ENCODE assay signal across 10 mouse cellular contexts in the genomic region with DNA sequence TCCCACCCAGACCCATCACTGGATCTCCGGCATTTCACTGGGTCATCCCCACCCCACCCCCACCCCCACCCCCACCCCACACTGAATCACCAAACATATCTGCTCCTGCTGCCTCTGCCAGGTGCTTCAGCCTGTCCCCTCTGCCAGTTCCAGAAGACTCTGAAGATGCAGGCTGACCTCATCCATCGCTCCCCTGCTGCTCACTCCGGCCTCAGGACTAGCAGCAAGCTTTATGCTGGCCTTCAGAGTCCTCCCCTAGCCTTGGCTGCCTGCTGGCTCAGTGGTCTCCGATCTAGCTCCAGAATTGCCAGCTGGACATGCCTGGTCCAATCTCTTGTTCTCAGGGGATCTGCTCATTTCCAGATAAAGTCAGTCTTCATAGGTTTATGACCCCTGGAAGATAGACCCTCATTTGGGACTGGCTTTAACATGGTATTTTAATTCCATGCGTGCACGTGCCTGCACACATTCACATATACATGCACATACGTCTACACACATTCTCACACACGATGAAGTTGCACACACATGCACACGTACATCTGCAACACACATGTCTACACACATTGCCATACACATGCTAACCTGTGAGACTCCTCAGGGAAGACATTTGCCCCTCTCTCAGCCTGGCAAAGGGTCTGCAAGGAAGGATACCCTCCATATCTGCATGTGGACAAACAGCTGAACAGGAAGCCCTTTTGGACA. TPM values are rescaled to one million over a fixed set of nuclear protein-coding genes. Genes with fewer than 3 reads are reported as not detected.
DNase-seq lines count a peak whose midpoint lies in the region; ATAC-seq lines count a peak whose summit lies in the region.
"Had no signal": no experiment of that assay in that cellular context is flagged by ENCODE, and none has a peak within 500 bp of the region (broad histone marks: within the 10 kb centered on the region; RNA-seq: fewer than 3 reads in every experiment).

No protein-coding gene starts in this region.

- ATAC-seq in hindbrain, embryonic 15.5 days (ENCODE audit: low FRiP score, low read depth): no peak; the same call in 1 of the 2 replicates
- no peak for ATAC-seq in midbrain, embryonic 14.5 days (ENCODE audit: low FRiP score, low TSS enrichment)
- no peak for ATAC-seq in activated CD4-positive, CD25-positive, alpha-beta regulatory T cell, adult 4 months
- ATAC-seq: inflammation-experienced regulatory T-cells, adult 6 months had no signal

- no peaks in the 10 kb centered on the region for H3K9me3 ChIP-seq in embryonic facial prominence, embryonic 10.5 days
- H3K9me3 ChIP-seq in hindbrain, embryonic 15.5 days: no peaks in the 10 kb centered on the region
- H3K9me3 ChIP-seq in midbrain, embryonic 14.5 days (ENCODE audit: control insufficient read depth, low read length): no peaks in the 10 kb centered on the region

- peaks cover 51% of the 10 kb centered on the region for H3K27me3 ChIP-seq in embryonic facial prominence, embryonic 10.5 days (replicated peaks; ENCODE audit: low read depth, poor library complexity, severe bottlenecking)
- H3K27me3 ChIP-seq in hindbrain, embryonic 15.5 days: no peaks in the 10 kb centered on the region
- no peaks in the 10 kb centered on the region for H3K27me3 ChIP-seq in midbrain, embryonic 14.5 days (ENCODE audit: control insufficient read depth, insufficient read depth, low read length)

- H3K27ac ChIP-seq in embryonic facial prominence, embryonic 10.5 days (replicated peaks): peak overlapping the region; percentile 86
- peak overlapping the region; percentile 85 for H3K27ac ChIP-seq in hindbrain, embryonic 15.5 days (replicated peaks)
- peak overlapping the region; percentile 97 for H3K27ac ChIP-seq in midbrain, embryonic 14.5 days (replicated peaks; ENCODE audit: low read depth, low read length)

- 44% methylated on average over 9 of the region's 9 CpGs for WGBS in embryonic facial prominence, embryonic 10.5 days
- WGBS in hindbrain, embryonic 15.5 days: 38% methylated on average over 9 of the region's 9 CpGs
- 37% methylated on average over 9 of the region's 9 CpGs for WGBS in midbrain, embryonic 14.5 days

- H3K9ac ChIP-seq in hindbrain, embryonic 15.5 days: no peak overlapping the region
- peak overlapping the region; percentile 63 for H3K9ac ChIP-seq in midbrain, embryonic 14.5 days (replicated peaks; ENCODE audit: low read length)

- peaks cover 50% of the 10 kb centered on the region for H3K4me1 ChIP-seq in embryonic facial prominence, embryonic 10.5 days
- peaks cover 33% of the 10 kb centered on the region for H3K4me1 ChIP-seq in hindbrain, embryonic 15.5 days (replicated peaks)
- peaks cover 32% of the 10 kb centered on the region for H3K4me1 ChIP-seq in midbrain, embryonic 14.5 days (ENCODE audit: control insufficient read depth, insufficient read depth, low read length)

- no peaks in the 10 kb centered on the region for H3K36me3 ChIP-seq in embryonic facial prominence, embryonic 10.5 days (replicated peaks)
- H3K36me3 ChIP-seq in hindbrain, embryonic 15.5 days: no peaks in the 10 kb centered on the region
- no peaks in the 10 kb centered on the region for H3K36me3 ChIP-seq in midbrain, embryonic 14.5 days (ENCODE audit: control insufficient read depth, insufficient read depth, low read length)

- DNase-seq in brain, adult 2 months (ENCODE audit: low read depth, low spot score): peak; percentile 39
- DNase-seq in embryonic facial prominence, embryonic 10.5 days (ENCODE audit: low spot score): no peak
- peak; percentile 50 for DNase-seq in midbrain, embryonic 14.5 days
- DNase-seq in left cerebral cortex, adult 9 months (ENCODE audit: low spot score in 2 of 2): no peak
- no peak for DNase-seq in lung, postnatal 25 days (ENCODE audit: low spot score)
- DNase-seq: heart, adult 18-20 months; lung, adult 18-20 months had no signal

- peak overlapping the region; percentile 34 for H3K4me3 ChIP-seq in embryonic facial prominence, embryonic 10.5 days
- no peak overlapping the region for H3K4me3 ChIP-seq in hindbrain, embryonic 15.5 days
- H3K4me3 ChIP-seq in midbrain, embryonic 14.5 days (replicated peaks; ENCODE audit: low read depth, low read length): no peak overlapping the region

- H3K4me2 ChIP-seq in hindbrain, embryonic 15.5 days: peak overlapping the region; percentile 41
- H3K4me2 ChIP-seq in midbrain, embryonic 14.5 days (ENCODE audit: low read length): peak overlapping the region; percentile 54

RNA-seq across cellular contexts. Expression of a gene that starts 14.3 kb away (rescaled TPM):
- 0.35 and 0.69 TPM in 2 replicates for polyA plus RNA-seq in embryonic facial prominence, embryonic 10.5 days (2016; fragmentation: Nextera tagmentation; extraction: Ambion mirVana)
- 1.4 and 1.5 TPM in 2 replicates for polyA plus RNA-seq in hindbrain, embryonic 15.5 days (2015; fragmentation: Nextera tagmentation; extraction: Ambion mirVana)
- polyA plus RNA-seq in midbrain, embryonic 14.5 days (2014; fragmentation: Nextera tagmentation; extraction: Ambion mirVana): 0.93 and 1.2 TPM in 2 replicates
- polyA plus RNA-seq in activated CD4-positive, CD25-positive, alpha-beta regulatory T cell, adult 4 months (2017; shearing (Covaris generic)): not detected

RNA-seq across cellular contexts. Expression of a gene that starts 17.6 kb away (rescaled TPM):
- 0.20 and 0.80 TPM in 2 replicates for polyA plus RNA-seq in embryonic facial prominence, embryonic 10.5 days (2016; fragmentation: Nextera tagmentation; extraction: Ambion mirVana)
- 3.9 and 5.3 TPM in 2 replicates for polyA plus RNA-seq in hindbrain, embryonic 15.5 days (2015; fragmentation: Nextera tagmentation; extraction: Ambion mirVana)
- 1.9 and 3.8 TPM in 2 replicates for polyA plus RNA-seq in midbrain, embryonic 14.5 days (2014; fragmentation: Nextera tagmentation; extraction: Ambion mirVana)
- polyA plus RNA-seq in activated CD4-positive, CD25-positive, alpha-beta regulatory T cell, adult 4 months (2017; shearing (Covaris generic)): not detected

RNA-seq across cellular contexts. Expression of a gene that starts 38.5 kb away (rescaled TPM):
- 34.0 and 35.9 TPM in 2 replicates for polyA plus RNA-seq in embryonic facial prominence, embryonic 10.5 days (2016; fragmentation: Nextera tagmentation; extraction: Ambion mirVana)
- 28.5 and 31.8 TPM in 2 replicates for polyA plus RNA-seq in hindbrain, embryonic 15.5 days (2015; fragmentation: Nextera tagmentation; extraction: Ambion mirVana)
- 24.7 and 26.4 TPM in 2 replicates for polyA plus RNA-seq in midbrain, embryonic 14.5 days (2014; fragmentation: Nextera tagmentation; extraction: Ambion mirVana)
- polyA plus RNA-seq in activated CD4-positive, CD25-positive, alpha-beta regulatory T cell, adult 4 months (2017; shearing (Covaris generic)): 10 to 100 TPM; 75.0 to 86.1 TPM

Comparison
In these comparisons a context has a peak if more than half of its experiments do, and no peak if none do; other contexts are left out.
1. DNase-seq: peak in brain, adult 2 months (single experiment) and midbrain, embryonic 14.5 days (single experiment); none in embryonic facial prominence, embryonic 10.5 days (single experiment), left cerebral cortex, adult 9 months (0 of 2) and lung, postnatal 25 days (single experiment).
2. Peak in every context shown above with its lines, with median percentiles within 50 percentile points of each other: H3K27ac ChIP-seq.